Mouse (Mus musculus) stomach, postnatal 0 days (tissue): ENCODE results near the gene Ecel1. TPM values are rescaled to one million over a fixed set of nuclear protein-coding genes. Genes with fewer than 3 reads are reported as not detected.

ENCODE experiments used
- ATAC-seq: fragments of 200-750 bp; cut with Nextera tagmentation; 2 replicates; pipeline ENCODE4 v1.8.0; 2017; ENCODE audit not compliant: low FRiP score, low TSS enrichment
- DNase-seq: peaks from one replicate; pipeline ENCODE4 v3.0.0-alpha.2; 2016; ENCODE audit warnings: low spot score
- H3K27ac ChIP-seq: fragments of 300-500 bp; sonication (generic); replicated peaks from 2 replicates; pipeline ENCODE4 v1.5.1; 2014; ENCODE audit warnings: mild to moderate bottlenecking, control low read depth
- H3K27me3 ChIP-seq: fragments of 300-500 bp; sonication (generic); 2 replicates; pipeline ENCODE4 v1.6.1; 2014; ENCODE audit warnings: low read length; ENCODE audit not compliant: control insufficient read depth, insufficient read depth
- H3K36me3 ChIP-seq: fragments of 300-500 bp; sonication (generic); 2 replicates; pipeline ENCODE4 v1.6.1; 2014; ENCODE audit warnings: low read length, mixed read lengths; ENCODE audit not compliant: control insufficient read depth, insufficient read depth
- H3K4me1 ChIP-seq: fragments of 300-500 bp; sonication (generic); replicated peaks from 2 replicates; pipeline ENCODE4 v1.6.1; 2014; ENCODE audit warnings: antibody characterized with exemption; ENCODE audit not compliant: control insufficient read depth, insufficient read depth
- H3K4me2 ChIP-seq: fragments of 300-500 bp; sonication (generic); replicated peaks from 2 replicates; pipeline ENCODE4 v1.6.1; 2014; ENCODE audit warnings: low read depth, mild to moderate bottlenecking, control low read depth, moderate library complexity
- H3K4me3 ChIP-seq: fragments of 300-500 bp; sonication (generic); 2 replicates; pipeline ENCODE4 v1.5.1; 2014; ENCODE audit warnings: low read depth, low read length, control low read depth
- H3K9ac ChIP-seq: fragments of 300-500 bp; sonication (generic); 2 replicates; pipeline ENCODE4 v1.6.1; 2014; ENCODE audit warnings: mild to moderate bottlenecking, low read length, control low read depth, mixed read lengths
- H3K9me3 ChIP-seq: fragments of 300-500 bp; sonication (generic); 2 replicates; pipeline ENCODE4 v1.6.1; 2016; ENCODE audit warnings: low read length; ENCODE audit not compliant: control insufficient read depth
- CTCF ChIP-seq: IDR thresholded peaks from 2 replicates; pipeline ENCODE4 v1.5.1; 2016; ENCODE audit warnings: antibody characterized with exemption, low read depth, mild to moderate bottlenecking, moderate library complexity
- EP300 ChIP-seq: optimal IDR thresholded peaks from 2 replicates; pipeline ENCODE3; 2016; ENCODE audit warnings: antibody characterized with exemption
- WGBS: fragments of 180-500 bp; shearing (Covaris S2); extraction: QIAGEN DNeasy Blood & Tissue Kit; methylation state at CpG from one replicate; pipeline ENCODE4 v1.1.7; 2014; 5-methylcytosine and 5-hydroxymethylcytosine counted together
- polyA plus RNA-seq: library from polyadenylated mRNA; unstranded; fragments of >200 nt; fragmentation: Nextera tagmentation; extraction: Ambion mirVana; gene quantifications from 2 replicates; pipeline ENCODE4 v1.2.1, GENCODE M21; 2015

Gene Ecel1
- polyA plus RNA-seq, 1 experiment from 2014 or later = 2.2 TPM

GRCm38 (mm10) chr1:87186261-87187036 is 30.1 kb upstream of the Ecel1 start:
- peak overlapping the region; percentile 52 for H3K4me3 ChIP-seq
- DNase-seq (no peak), ATAC-seq (no peak; the same call in 1 of the 2 replicates)
- H3K9ac ChIP-seq = peak overlapping the region; percentile 61
- H3K4me1 ChIP-seq = no peaks in the 10 kb centered on the region
- H3K9me3 ChIP-seq = no peaks in the 10 kb centered on the region
- no peaks in the 10 kb centered on the region for H3K36me3 ChIP-seq
- TF ChIP-seq CTCF (no peak), EP300 (no peak)
- no peak overlapping the region for H3K27ac ChIP-seq
- 4% methylated on average over 44 of the region's 54 CpGs for WGBS
- peak overlapping the region; percentile 94 for H3K4me2 ChIP-seq
- peaks cover 11% of the 10 kb centered on the region; the same call in 1 of the 2 replicates for H3K27me3 ChIP-seq

GRCm38 (mm10) chr1:87185526-87185925 is 29.2 kb upstream of the Ecel1 start:
- no peaks in the 10 kb centered on the region for H3K4me1 ChIP-seq
- 20% methylated on average over 13 of the region's 13 CpGs for WGBS
- no peak for ATAC-seq
- no peak overlapping the region for H3K4me2 ChIP-seq
- no peaks in the 10 kb centered on the region for H3K9me3 ChIP-seq
- no peak overlapping the region for H3K4me3 ChIP-seq
- TF ChIP-seq CTCF (no peak), EP300 (no peak)
- H3K36me3 ChIP-seq = no peaks in the 10 kb centered on the region
- H3K9ac ChIP-seq = no peak overlapping the region
- H3K27me3 ChIP-seq = peaks cover 11% of the 10 kb centered on the region; the same call in 1 of the 2 replicates
- DNase-seq = no peak
- no peak overlapping the region for H3K27ac ChIP-seq

GRCm38 (mm10) chr1:87184751-87185139 is 28.4 kb upstream of the Ecel1 start:
- Histone ChIP-seq H3K4me1 (no peaks in the 10 kb centered on the region), H3K4me2 (no peak overlapping the region; the same call in 1 of the 2 replicates), H3K27me3 (peaks cover 11% of the 10 kb centered on the region; the same call in 1 of the 2 replicates), H3K9ac (no peak overlapping the region), H3K4me3 (no peak overlapping the region), H3K27ac (no peak overlapping the region), H3K9me3 (no peaks in the 10 kb centered on the region), H3K36me3 (no peaks in the 10 kb centered on the region)
- ATAC-seq = peak; percentile 60
- TF ChIP-seq EP300 (no peak), CTCF (peak; percentile 79)
- peak; percentile 80 for DNase-seq
- WGBS = 10% methylated on average over 20 of the region's 20 CpGs

- H3K27ac ChIP-seq = no peak overlapping the region
- ATAC-seq = no peak
- no peak overlapping the region for H3K4me3 ChIP-seq
- peaks cover 11% of the 10 kb centered on the region; the same call in 1 of the 2 replicates for H3K27me3 ChIP-seq
- 32% methylated on average over 15 of the region's 15 CpGs for WGBS
- no peaks in the 10 kb centered on the region for H3K36me3 ChIP-seq
- no peaks in the 10 kb centered on the region for H3K9me3 ChIP-seq
- H3K4me2 ChIP-seq = no peak overlapping the region; the same call in 1 of the 2 replicates
- no peaks in the 10 kb centered on the region for H3K4me1 ChIP-seq
- H3K9ac ChIP-seq = no peak overlapping the region
- TF ChIP-seq EP300 (no peak), CTCF (0 out of 2 replicates have a peak, but pooled peaks have one; percentile 20)
- DNase-seq = no peak
Observed at GRCm38 (mm10) chr1:87183998-87184750, 27.9 kb upstream of the Ecel1 start.

- no peak within 1 kb of the TSS for H3K4me2 ChIP-seq
- ATAC-seq (no peak), DNase-seq (no peak)
- no peaks in the 10 kb centered on the region for H3K36me3 ChIP-seq
- no peaks in the 10 kb centered on the region for H3K4me1 ChIP-seq
- 67% methylated on average over 9 of the region's 9 CpGs for WGBS
- H3K27me3 ChIP-seq = peaks cover 11% of the 10 kb centered on the region; the same call in 1 of the 2 replicates
- H3K9me3 ChIP-seq = no peaks in the 10 kb centered on the region
- no peak for TF ChIP-seq CTCF
- no peak for TF ChIP-seq EP300
- H3K27ac ChIP-seq = no peak within 1 kb of the TSS
- no peak within 1 kb of the TSS for H3K9ac ChIP-seq
- no peak within 1 kb of the TSS for H3K4me3 ChIP-seq
Observed at GRCm38 (mm10) chr1:87183013-87183412, 26.7 kb upstream of the Ecel1 start, which contains the start of gene Prss56. Gene Prss56, plus strand, starts transcription at chr1:87183313.
